Mouse (Mus musculus): ENCODE measurements around the gene Npepps.

GRCm38 (mm10) chr11:97309911-97310571 is 29.6 kb upstream of the Npepps start:
- TF ChIP-seq CTCF (IDR thresholded peaks at IDR 0.05; ENCODE audit: low read depth, low read length) (0 out of 2 replicates have a peak, but pooled peaks have one; percentile 25), GATA1 (IDR thresholded peaks at IDR 0.05; ENCODE audit: borderline replicate concordance, low read length) (no peak), POLR2AphosphoS5 (IDR thresholded peaks at IDR 0.05; ENCODE audit: insufficient replicate concordance, low read depth, low read length) (no peak), GATA2 (IDR thresholded peaks at IDR 0.05; ENCODE audit: borderline replicate concordance, low read depth, low read length) (no peak)
